ENCODE assay signal across 8 mouse cellular contexts in genomic region chr12:111038231-111038975, GRCm38 (mm10). TPM values are rescaled to one million over a fixed set of nuclear protein-coding genes. Genes with fewer than 3 reads are reported as not detected.
DNase-seq lines count a peak whose midpoint lies in the region; ATAC-seq and TF ChIP-seq lines count a peak whose summit lies in the region.

No protein-coding gene starts in this region.

- no peak for TF ChIP-seq CTCF in left cerebral cortex, adult 2 months (IDR thresholded peaks at IDR 0.05)

- no peaks in the 10 kb centered on the region for H3K9me3 ChIP-seq in forebrain, embryonic 15.5 days
- H3K9me3 ChIP-seq in hindbrain, embryonic 10.5 days, result no peaks in the 10 kb centered on the region

- DNase-seq in Muller cell, postnatal 12 days (ENCODE audit: inconsistent ontology term), result peak; percentile 95
- peak; percentile 52 for DNase-seq in c-Kit-positive CD71-negative TER-119-negative erythroid progenitor cells, embryonic 14.5 days (ENCODE audit: low read depth)
- peak; percentile 81 for DNase-seq in hindbrain, embryonic 10.5 days (ENCODE audit: low spot score)
- DNase-seq in left cerebral cortex, adult 2 months (ENCODE audit: extremely low spot score in 1 of 2, low spot score in 2 of 2), result peak; percentile 39
- peak; percentile 48 for DNase-seq in right cerebral cortex, postnatal 14 days
- peak; percentile 84 for DNase-seq in yolk sac, embryonic 10.5 days (ENCODE audit: low spot score)

- H3K36me3 ChIP-seq in forebrain, embryonic 15.5 days, result no peaks in the 10 kb centered on the region
- peaks cover 13% of the 10 kb centered on the region for H3K36me3 ChIP-seq in hindbrain, embryonic 10.5 days
- 0 out of 2 replicates have a peak, but pooled peaks cover 3% of the 10 kb centered on the region for H3K36me3 ChIP-seq in macrophage (ENCODE audit: inconsistent target)

- no peaks in the 10 kb centered on the region for H3K27me3 ChIP-seq in forebrain, embryonic 15.5 days
- H3K27me3 ChIP-seq in hindbrain, embryonic 10.5 days (ENCODE audit: insufficient read depth, poor library complexity, severe bottlenecking), result no peaks in the 10 kb centered on the region

- under 1% methylated on average over 54 of the region's 54 CpGs for WGBS in forebrain, embryonic 15.5 days
- WGBS in hindbrain, embryonic 10.5 days, result under 1% methylated on average over 54 of the region's 54 CpGs
- 2% methylated on average over 54 of the region's 54 CpGs for WGBS in macrophage (ENCODE audit: missing documents)

- peak; percentile 71 for ATAC-seq in forebrain, embryonic 15.5 days (replicated peaks)

- H3K79me2 ChIP-seq in macrophage (ENCODE audit: inconsistent target), result peaks cover 36% of the 10 kb centered on the region

- H3K27ac ChIP-seq in forebrain, embryonic 15.5 days (replicated peaks), result peak overlapping the region; percentile 99
- H3K27ac ChIP-seq in hindbrain, embryonic 10.5 days, result peak overlapping the region; percentile 100
- peak overlapping the region; percentile 95 for H3K27ac ChIP-seq in left cerebral cortex, adult 2 months
- peak overlapping the region; percentile 87 for H3K27ac ChIP-seq in macrophage

- H3K4me3 ChIP-seq in forebrain, embryonic 15.5 days, result peak overlapping the region; percentile 80
- peak overlapping the region; percentile 98 for H3K4me3 ChIP-seq in hindbrain, embryonic 10.5 days
- peak overlapping the region; percentile 93 for H3K4me3 ChIP-seq in left cerebral cortex, adult 2 months
- H3K4me3 ChIP-seq in macrophage (ENCODE audit: inconsistent target), result peak overlapping the region; percentile 50

- H3K4me2 ChIP-seq in forebrain, embryonic 15.5 days (replicated peaks), result peak overlapping the region; percentile 82

- H3K9ac ChIP-seq in forebrain, embryonic 15.5 days (replicated peaks), result peak overlapping the region; percentile 74

- intact Hi-C loops in left cerebral cortex, adult 2 months (cut with DNase I), result loop anchor here (5.0 kb wide), 1 partner anchor 46 kb away; no protein-coding TSS in a partner anchor

- H3K4me1 ChIP-seq in forebrain, embryonic 15.5 days, result peaks cover 20% of the 10 kb centered on the region
- H3K4me1 ChIP-seq in hindbrain, embryonic 10.5 days (replicated peaks), result peaks cover 42% of the 10 kb centered on the region

RNA-seq across cellular contexts. Expression of gene Rcor1, which starts 0.7 kb away (rescaled TPM):
- polyA plus RNA-seq in forebrain, embryonic 15.5 days (2015; fragmentation: Nextera tagmentation; extraction: Ambion mirVana), result 8.1 and 8.4 TPM in 2 replicates
- polyA plus RNA-seq in hindbrain, embryonic 10.5 days (2016; fragmentation: Nextera tagmentation; extraction: Ambion mirVana), result 5.0 and 6.6 TPM in 2 replicates
- total RNA-seq in left cerebral cortex, adult 2 months (2021), result 10 to 100 TPM; 16.2 to 19.8 TPM
- total RNA-seq in macrophage (2018; cell fraction: chromatin; rRNA removed), result 10 to 100 TPM; 10.2 to 46.2 (median 38.7) TPM
- total RNA-seq in macrophage (2018; cell fraction: cytosol; rRNA removed), result 10 to 100 TPM; 20.2 to 42.9 (median 30.3) TPM
- 10 to 100 TPM; 18.4 to 63.4 (median 41.9) TPM for total RNA-seq in macrophage (2018; cell fraction: nucleus; rRNA removed)
- 22.6 to 25.5 TPM (median 23.9 TPM) in 3 replicates for polyA plus RNA-seq in macrophage (2018)

RNA-seq across cellular contexts. Expression of gene Ankrd9, which starts 59.6 kb away (rescaled TPM):
- polyA plus RNA-seq in forebrain, embryonic 15.5 days (2015; fragmentation: Nextera tagmentation; extraction: Ambion mirVana), result 5.0 and 6.5 TPM in 2 replicates
- 16.2 and 16.6 TPM in 2 replicates for polyA plus RNA-seq in hindbrain, embryonic 10.5 days (2016; fragmentation: Nextera tagmentation; extraction: Ambion mirVana)
- 10 to 100 TPM; 18.8 to 21.4 TPM for total RNA-seq in left cerebral cortex, adult 2 months (2021)
- 1 to 10 TPM in 17 of 26 experiments, under 1 TPM in 9; 0.30 to 5.8 (median 1.7) TPM for total RNA-seq in macrophage (2018; cell fraction: chromatin; rRNA removed)
- 1 to 10 TPM in 22 of 26 experiments, under 1 TPM in 4; 0.83 to 3.3 (median 1.9) TPM for total RNA-seq in macrophage (2018; cell fraction: cytosol; rRNA removed)
- 1 to 10 TPM in 23 of 26 experiments, under 1 TPM in 3; 0.87 to 9.1 (median 1.8) TPM for total RNA-seq in macrophage (2018; cell fraction: nucleus; rRNA removed)
- 0.77 to 4.1 TPM (median 2.4 TPM) in 3 replicates for polyA plus RNA-seq in macrophage (2018)

Comparison
In these comparisons a context has a peak if more than half of its experiments do, and no peak if none do; other contexts are left out.
1. Peak in every context shown above with its lines: DNase-seq, ATAC-seq, H3K4me3 ChIP-seq and H3K27ac ChIP-seq.
2. DNase-seq: peak in every context shown above with its lines; median percentile 95 in Muller cell, postnatal 12 days; 84 in yolk sac, embryonic 10.5 days; 81 in hindbrain, embryonic 10.5 days; 52 in c-Kit-positive CD71-negative TER-119-negative erythroid progenitor cells, embryonic 14.5 days; 48 in right cerebral cortex, postnatal 14 days; 39 in left cerebral cortex, adult 2 months.